Mouse (Mus musculus) hindbrain, embryonic 16.5 days (tissue): ENCODE measurements at regions not wholly inside any gene's neighbourhood (a gene's known extent, or its start where the extent isn't known, plus 50 kb on each side); places are given as distances from the start of the nearest gene placed in this dataset.

Experiments used
- ATAC-seq: fragments of 200-750 bp; cut with Nextera tagmentation; 2 replicates; pipeline ENCODE4 v1.8.0; 2017; ENCODE audit warnings: moderate TSS enrichment, moderate library complexity
- H3K27ac ChIP-seq: fragments of 300-500 bp; sonication (generic); 2 replicates; pipeline ENCODE4 v1.5.1; 2014; ENCODE audit warnings: low read depth, mild to moderate bottlenecking, control low read depth, low read length, moderate library complexity
- H3K27me3 ChIP-seq: fragments of 300-500 bp; sonication (generic); replicated peaks from 2 replicates; pipeline ENCODE4 v1.6.1; 2014; ENCODE audit warnings: low read length; ENCODE audit not compliant: control insufficient read depth, insufficient read depth
- H3K36me3 ChIP-seq: fragments of 300-500 bp; sonication (generic); 2 replicates; pipeline ENCODE4 v1.6.1; 2014; ENCODE audit warnings: mild to moderate bottlenecking, low read length, moderate library complexity, mixed read lengths; ENCODE audit not compliant: control insufficient read depth, insufficient read depth
- H3K4me1 ChIP-seq: fragments of 300-500 bp; sonication (generic); 2 replicates; pipeline ENCODE4 v1.6.1; 2014; ENCODE audit warnings: low read depth, low read length; ENCODE audit not compliant: control insufficient read depth, insufficient read depth
- H3K4me2 ChIP-seq: fragments of 300-500 bp; sonication (generic); 2 replicates; pipeline ENCODE4 v1.6.1; 2014; ENCODE audit warnings: mild to moderate bottlenecking, low read length, control low read depth, moderate library complexity
- H3K4me3 ChIP-seq: fragments of 300-500 bp; sonication (generic); 2 replicates; pipeline ENCODE4 v1.5.1; 2014; ENCODE audit warnings: mild to moderate bottlenecking, low read length, control low read depth, moderate library complexity
- H3K9ac ChIP-seq: fragments of 300-500 bp; sonication (generic); 2 replicates; pipeline ENCODE4 v1.6.1; 2014; ENCODE audit warnings: low read depth, mild to moderate bottlenecking, control low read depth, low read length, moderate library complexity
- H3K9me3 ChIP-seq: fragments of 300-500 bp; sonication (generic); 2 replicates; pipeline ENCODE4 v1.6.1; 2014; ENCODE audit warnings: mild to moderate bottlenecking, low read length, moderate library complexity; ENCODE audit not compliant: control insufficient read depth
- WGBS: fragments of 180-500 bp; shearing (Covaris S2); extraction: QIAGEN DNeasy Blood & Tissue Kit; methylation state at CpG from one replicate; pipeline ENCODE4 v1.1.7; 2014; 5-methylcytosine and 5-hydroxymethylcytosine counted together

- Histone ChIP-seq H3K27me3 (no peaks in the 10 kb centered on the region), H3K9me3 (no peaks in the 10 kb centered on the region), H3K9ac (no peak overlapping the region), H3K4me1 (no peaks in the 10 kb centered on the region), H3K27ac (no peak overlapping the region), H3K4me2 (no peak overlapping the region), H3K4me3 (no peak overlapping the region), H3K36me3 (no peaks in the 10 kb centered on the region)
- no peak for ATAC-seq
- WGBS = 76% methylated on average over 18 of the region's 18 CpGs
Observed at GRCm38 (mm10) chr11:64842775-64843530, 135.9 kb upstream of the Elac2 start.

GRCm38 (mm10) chr11:64846577-64847147 lies 132.2 kb upstream of the Elac2 start:
- no peak for ATAC-seq
- Histone ChIP-seq H3K9ac (no peak overlapping the region), H3K4me2 (no peak overlapping the region), H3K4me1 (no peaks in the 10 kb centered on the region), H3K27ac (no peak overlapping the region), H3K4me3 (no peak overlapping the region), H3K9me3 (no peaks in the 10 kb centered on the region), H3K27me3 (no peaks in the 10 kb centered on the region), H3K36me3 (no peaks in the 10 kb centered on the region)
- WGBS = 82% methylated on average over 7 of the region's 7 CpGs

- Histone ChIP-seq H3K9ac (no peak overlapping the region), H3K27ac (no peak overlapping the region), H3K4me2 (no peak overlapping the region), H3K9me3 (no peaks in the 10 kb centered on the region), H3K4me1 (no peaks in the 10 kb centered on the region), H3K27me3 (no peaks in the 10 kb centered on the region), H3K36me3 (no peaks in the 10 kb centered on the region), H3K4me3 (no peak overlapping the region)
- ATAC-seq = no peak
- 78% methylated on average over 3 of the region's 3 CpGs for WGBS
Observed at GRCm38 (mm10) chr11:64859636-64860035, 119.2 kb upstream of the Elac2 start.

GRCm38 (mm10) chr11:64880674-64881073 lies 98.2 kb upstream of the Elac2 start:
- WGBS = 63% methylated on average over 8 of the region's 8 CpGs
- H3K27ac ChIP-seq = no peak overlapping the region
- no peaks in the 10 kb centered on the region for H3K9me3 ChIP-seq
- ATAC-seq = no peak
- H3K4me1 ChIP-seq = no peaks in the 10 kb centered on the region
- no peak overlapping the region for H3K4me3 ChIP-seq
- H3K36me3 ChIP-seq = no peaks in the 10 kb centered on the region
- no peaks in the 10 kb centered on the region for H3K27me3 ChIP-seq
- no peak overlapping the region for H3K9ac ChIP-seq
- H3K4me2 ChIP-seq = no peak overlapping the region

DNA sequence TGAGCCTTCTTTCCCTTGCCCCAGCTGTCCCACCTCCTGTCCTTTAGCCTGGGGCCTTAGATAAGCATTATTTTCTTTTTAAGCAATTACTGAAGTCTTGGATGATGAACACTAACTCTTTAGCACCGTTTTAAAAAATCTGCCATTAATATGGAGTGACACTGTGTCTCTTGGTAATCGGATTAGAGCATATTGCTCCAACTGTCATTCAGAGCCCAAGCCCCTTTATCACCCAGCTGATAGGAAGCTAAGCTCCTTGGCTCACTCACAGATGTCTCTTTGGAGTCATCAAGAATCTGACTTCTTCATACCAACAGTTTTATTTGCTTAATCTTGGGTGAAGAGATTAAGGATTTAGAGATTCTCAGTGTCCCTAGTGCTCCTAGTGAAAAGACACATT lies 94.3 kb upstream of the Elac2 start:
- no peak for ATAC-seq
- Histone ChIP-seq H3K36me3 (no peaks in the 10 kb centered on the region), H3K9me3 (no peaks in the 10 kb centered on the region), H3K4me1 (no peaks in the 10 kb centered on the region), H3K27me3 (no peaks in the 10 kb centered on the region), H3K27ac (no peak overlapping the region), H3K4me3 (no peak overlapping the region), H3K4me2 (no peak overlapping the region), H3K9ac (no peak overlapping the region)
- 60% methylated on average over 2 of the region's 2 CpGs for WGBS

GRCm38 (mm10) chr11:64889335-64890020 lies 89.4 kb upstream of the Elac2 start:
- no peak overlapping the region for H3K4me3 ChIP-seq
- ATAC-seq = no peak
- H3K36me3 ChIP-seq = no peaks in the 10 kb centered on the region
- no peaks in the 10 kb centered on the region for H3K9me3 ChIP-seq
- H3K9ac ChIP-seq = no peak overlapping the region
- WGBS = 79% methylated on average over 11 of the region's 11 CpGs
- H3K27me3 ChIP-seq = no peaks in the 10 kb centered on the region; the same call in 1 of the 2 replicates
- no peaks in the 10 kb centered on the region for H3K4me1 ChIP-seq
- no peak overlapping the region for H3K27ac ChIP-seq
- no peak overlapping the region for H3K4me2 ChIP-seq

DNA sequence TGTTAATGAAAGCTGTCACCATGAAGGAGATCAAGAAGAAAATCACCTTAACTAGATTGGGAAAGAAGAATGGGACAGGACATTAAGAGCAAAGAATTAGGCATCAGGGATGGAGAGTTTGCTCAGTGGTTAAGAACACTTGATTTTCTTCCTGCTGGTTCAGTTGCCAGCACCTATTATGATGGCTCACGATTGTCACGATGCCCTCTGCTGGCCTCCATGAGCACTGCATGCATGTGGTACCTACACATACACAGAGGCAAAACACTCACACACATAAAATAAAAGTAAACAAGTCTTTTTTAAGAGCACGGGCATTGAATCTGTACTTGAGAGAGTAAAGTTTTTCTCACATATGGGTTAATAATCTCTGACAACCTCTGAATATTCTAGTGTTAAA lies 88.1 kb upstream of the Elac2 start:
- H3K4me3 ChIP-seq = no peak overlapping the region
- H3K27ac ChIP-seq = no peak overlapping the region
- ATAC-seq = no peak
- H3K27me3 ChIP-seq = no peaks in the 10 kb centered on the region; the same call in 1 of the 2 replicates
- 33% methylated on average over 3 of the region's 3 CpGs for WGBS
- no peak overlapping the region for H3K4me2 ChIP-seq
- H3K36me3 ChIP-seq = no peaks in the 10 kb centered on the region
- H3K9ac ChIP-seq = no peak overlapping the region
- no peaks in the 10 kb centered on the region for H3K4me1 ChIP-seq
- no peaks in the 10 kb centered on the region for H3K9me3 ChIP-seq

DNA sequence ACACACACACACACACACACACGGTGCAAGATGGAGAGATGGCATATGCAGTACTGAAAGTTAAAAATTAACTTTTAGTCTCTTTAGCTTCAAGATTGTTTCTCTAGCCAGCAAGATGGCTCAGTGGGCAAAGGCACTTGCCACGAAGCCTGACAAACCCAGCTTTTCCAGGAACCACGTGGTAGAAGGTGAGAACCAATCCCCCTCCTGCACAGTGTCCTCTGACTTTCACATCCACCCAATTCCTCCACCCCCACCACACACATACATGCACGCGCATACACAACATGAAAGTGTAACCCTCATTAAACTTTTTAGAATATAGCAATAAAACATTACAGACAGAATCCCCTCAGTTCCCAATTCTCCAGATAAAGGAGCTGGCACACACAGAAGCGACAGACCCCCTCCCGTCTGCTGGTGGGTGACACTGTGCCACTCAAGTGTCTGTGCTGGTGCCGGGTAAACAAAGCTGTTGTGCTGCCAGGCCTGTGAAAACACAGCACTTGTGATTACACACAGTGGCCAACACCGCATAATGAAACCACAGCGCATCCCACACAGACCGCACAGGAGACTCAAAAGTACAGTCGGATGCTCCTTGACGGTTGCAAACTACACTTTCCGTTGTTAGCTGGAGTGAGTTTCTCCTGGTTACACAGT lies 82.9 kb upstream of the Elac2 start:
- H3K27me3 ChIP-seq = 0 out of 2 replicates have a peak, but pooled peaks cover 2% of the 10 kb centered on the region
- no peak overlapping the region for H3K27ac ChIP-seq
- no peak for ATAC-seq
- 84% methylated on average over 14 of the region's 14 CpGs for WGBS
- H3K4me1 ChIP-seq = no peaks in the 10 kb centered on the region
- no peak overlapping the region for H3K4me2 ChIP-seq
- no peak overlapping the region for H3K4me3 ChIP-seq
- H3K9ac ChIP-seq = no peak overlapping the region
- no peaks in the 10 kb centered on the region for H3K9me3 ChIP-seq
- no peaks in the 10 kb centered on the region for H3K36me3 ChIP-seq
